Mouse (Mus musculus): ENCODE results near the gene F7. TPM values are rescaled to one million over a fixed set of nuclear protein-coding genes. Genes with fewer than 3 reads are reported as not detected.

The F7 gene
- total and polyA plus RNA-seq, 3 experiments, result not detected

DNA sequence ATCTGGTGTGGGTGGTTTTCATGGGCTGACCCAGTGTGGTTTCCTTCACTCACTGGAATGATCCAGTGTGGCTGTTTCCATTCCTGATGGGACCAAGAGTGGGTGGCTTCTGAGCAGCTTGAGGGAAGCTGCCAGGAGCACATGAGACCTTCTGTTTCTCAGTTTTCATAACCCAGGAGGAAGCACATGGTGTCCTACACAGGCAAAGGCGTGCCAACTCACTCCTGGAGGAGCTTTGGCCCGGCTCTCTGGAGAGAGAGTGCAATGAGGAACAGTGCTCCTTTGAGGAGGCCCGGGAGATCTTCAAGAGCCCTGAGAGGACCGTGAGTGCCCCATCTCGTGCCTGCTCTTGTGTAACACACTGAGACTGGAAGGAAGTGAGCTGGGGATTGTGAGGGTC lies 2.6 kb downstream of the F7 start:
- H3K27ac ChIP-seq (ENCODE audit: control insufficient read depth, low read depth, low read length), result no peak overlapping the region
- H3K79me2 ChIP-seq (ENCODE audit: control insufficient read depth, insufficient read depth, low read length, poor library complexity), result no peaks in the 10 kb centered on the region
- H3K4me3 ChIP-seq (ENCODE audit: control insufficient read depth in 1 of 2, insufficient read depth in 1 of 2, low read depth in 2 of 2, low read length in 2 of 2), result no peak overlapping the region
- DNase-seq (ENCODE audit: low read depth, low spot score), result no peak
- no peaks in the 10 kb centered on the region for H3K4me1 ChIP-seq (ENCODE audit: control insufficient read depth in 1 of 2, insufficient read depth in 2 of 2, low read length in 2 of 2)
- H3K9me3 ChIP-seq (replicated peaks; ENCODE audit: insufficient read depth, low read length), result no peaks in the 10 kb centered on the region
- H3K9ac ChIP-seq (ENCODE audit: control insufficient read depth, low read depth, low read length, poor library complexity, severe bottlenecking), result no peak overlapping the region
- H3K36me3 ChIP-seq (ENCODE audit: control insufficient read depth in 1 of 2, insufficient read depth in 2 of 2, low read length in 2 of 2), result no peaks in the 10 kb centered on the region
- peaks cover 15 to 16% of the 10 kb centered on the region in 2 experiments for H3K27me3 ChIP-seq (ENCODE audit: control insufficient read depth in 1 of 2, insufficient read depth in 2 of 2, low read length in 2 of 2)
- TF ChIP-seq MEF2A (IDR thresholded peaks at IDR 0.05; ENCODE audit: extremely low read depth, insufficient replicate concordance, low read depth, low read length, poor library complexity, severe bottlenecking) (no peak), NRF1 (IDR thresholded peaks at IDR 0.05; ENCODE audit: insufficient read depth, low read depth, low read length, poor library complexity, severe bottlenecking) (no peak), CHD2 (IDR thresholded peaks at IDR 0.05; ENCODE audit: low read length) (no peak), BHLHE40 (IDR thresholded peaks at IDR 0.05; ENCODE audit: borderline replicate concordance, low read depth, low read length) (no peak), TBP (IDR thresholded peaks at IDR 0.05; ENCODE audit: low read depth, low read length) (no peak), CTCF (IDR thresholded peaks at IDR 0.05 in 2 of 3, conservative IDR thresholded peaks at IDR 0.05 in 1 of 3; ENCODE audit: control insufficient read depth in 1 of 3, insufficient read depth in 1 of 3, low read depth in 2 of 3, low read length in 3 of 3, poor library complexity in 1 of 3, severe bottlenecking in 1 of 3) (no peak), RAD21 (IDR thresholded peaks at IDR 0.05; ENCODE audit: low read depth, low read length) (no peak), ZC3H11A (IDR thresholded peaks at IDR 0.05; ENCODE audit: low read depth, low read length) (no peak), TCF12 (IDR thresholded peaks at IDR 0.05; ENCODE audit: low read depth, low read length) (no peak), ZMIZ1 (IDR thresholded peaks at IDR 0.05; ENCODE audit: low read depth, low read length) (no peak)

DNA sequence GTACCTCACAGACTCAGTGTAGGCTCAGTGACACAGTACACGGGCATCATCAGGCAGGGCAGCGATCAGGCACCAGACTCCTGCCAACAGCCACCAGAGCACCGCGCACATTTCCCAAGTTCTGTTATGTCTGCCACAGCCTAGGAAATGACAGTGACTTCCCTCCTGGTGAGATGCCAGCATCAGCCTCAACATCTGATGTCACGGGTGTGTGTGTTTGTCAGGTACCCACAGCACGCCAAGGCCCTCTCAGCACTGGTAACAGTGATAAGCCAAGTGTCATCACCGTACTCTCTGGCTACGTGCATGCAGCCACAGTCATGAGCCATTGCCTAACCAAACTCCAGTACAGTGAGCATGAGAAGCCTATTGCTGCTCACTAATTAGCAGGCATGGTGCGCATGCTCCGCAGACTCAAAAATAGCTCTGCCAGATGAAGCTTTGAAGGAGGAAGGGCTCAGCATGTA lies 10.5 kb downstream of the F7 start:
- no peaks in the 10 kb centered on the region for H3K9me3 ChIP-seq (replicated peaks; ENCODE audit: insufficient read depth, low read length)
- H3K4me3 ChIP-seq (ENCODE audit: control insufficient read depth in 1 of 2, insufficient read depth in 1 of 2, low read depth in 2 of 2, low read length in 2 of 2), result no peak overlapping the region
- H3K27ac ChIP-seq (ENCODE audit: control insufficient read depth, low read depth, low read length), result no peak overlapping the region
- H3K27me3 ChIP-seq (ENCODE audit: control insufficient read depth in 1 of 2, insufficient read depth in 2 of 2, low read length in 2 of 2), result peaks cover 0 to 5% of the 10 kb centered on the region in 2 experiments
- DNase-seq (ENCODE audit: low read depth, low spot score), result no peak
- no peak for TF ChIP-seq RAD21 (IDR thresholded peaks at IDR 0.05; ENCODE audit: low read depth, low read length)
- no peak for TF ChIP-seq EP300 (IDR thresholded peaks at IDR 0.05; ENCODE audit: low read depth in 1 of 2, low read length in 2 of 2)
- no peak for TF ChIP-seq GATA1 (IDR thresholded peaks at IDR 0.05; ENCODE audit: low read depth, low read length)
- TF ChIP-seq TBP (IDR thresholded peaks at IDR 0.05; ENCODE audit: low read depth, low read length), result no peak
- TF ChIP-seq SMC3 (IDR thresholded peaks at IDR 0.05; ENCODE audit: low read depth, low read length), result no peak
- TF ChIP-seq ZKSCAN1 (IDR thresholded peaks at IDR 0.05; ENCODE audit: low read depth, low read length), result no peak
- no peak for TF ChIP-seq CTCF (IDR thresholded peaks at IDR 0.05 in 2 of 3, conservative IDR thresholded peaks at IDR 0.05 in 1 of 3; ENCODE audit: control insufficient read depth in 1 of 3, insufficient read depth in 1 of 3, low read depth in 2 of 3, low read length in 3 of 3, poor library complexity in 1 of 3, severe bottlenecking in 1 of 3)
- H3K36me3 ChIP-seq (ENCODE audit: control insufficient read depth in 1 of 2, insufficient read depth in 2 of 2, low read length in 2 of 2), result no peaks in the 10 kb centered on the region
- H3K79me2 ChIP-seq (ENCODE audit: control insufficient read depth, insufficient read depth, low read length, poor library complexity), result no peaks in the 10 kb centered on the region
- H3K4me1 ChIP-seq (ENCODE audit: control insufficient read depth in 1 of 2, insufficient read depth in 2 of 2, low read length in 2 of 2), result no peaks in the 10 kb centered on the region
- H3K9ac ChIP-seq (ENCODE audit: control insufficient read depth, low read depth, low read length, poor library complexity, severe bottlenecking), result no peak overlapping the region

Data from MEL (cell line).